Mouse (Mus musculus) kidney, postnatal 0 days (tissue): Measurements from ENCODE around the gene Sh3glb2. TPM values are rescaled to one million over a fixed set of nuclear protein-coding genes. Genes with fewer than 3 reads are reported as not detected.

Experiments used
- ATAC-seq: fragments of 200-750 bp; cut with Nextera tagmentation; replicated peaks from 2 replicates; pipeline ENCODE4 v1.8.0; 2017; ENCODE audit warnings: low read depth, moderate number of reproducible peaks, moderate TSS enrichment, moderate library complexity; ENCODE audit not compliant: low FRiP score
- DNase-seq: peaks from one replicate; pipeline ENCODE4 v3.0.0-alpha.2; 2016; ENCODE audit warnings: low spot score
- H3K27ac ChIP-seq: fragments of 300-500 bp; sonication (generic); 2 replicates; pipeline ENCODE4 v1.5.1; 2014; ENCODE audit warnings: mild to moderate bottlenecking
- H3K27me3 ChIP-seq: fragments of 300-500 bp; sonication (generic); 2 replicates; pipeline ENCODE4 v1.6.1; 2014; ENCODE audit warnings: low read length, mixed read lengths; ENCODE audit not compliant: insufficient read depth
- H3K36me3 ChIP-seq: fragments of 300-500 bp; sonication (generic); 2 replicates; pipeline ENCODE4 v1.6.1; 2014; ENCODE audit warnings: low read length, mixed read lengths; ENCODE audit not compliant: insufficient read depth
- H3K4me1 ChIP-seq: fragments of 300-500 bp; sonication (generic); replicated peaks from 2 replicates; pipeline ENCODE4 v1.6.1; 2014; ENCODE audit warnings: antibody characterized with exemption, low read length, mixed read lengths; ENCODE audit not compliant: insufficient read depth
- H3K4me2 ChIP-seq: fragments of 300-500 bp; sonication (generic); 2 replicates; pipeline ENCODE4 v1.6.1; 2014; ENCODE audit warnings: mild to moderate bottlenecking, low read length, moderate library complexity, mixed read lengths
- H3K4me3 ChIP-seq: fragments of 300-500 bp; sonication (generic); replicated peaks from 2 replicates; pipeline ENCODE4 v1.5.1; 2014; ENCODE audit warnings: low read depth, low read length
- H3K9ac ChIP-seq: fragments of 300-500 bp; sonication (generic); 2 replicates; pipeline ENCODE4 v1.6.1; 2014; ENCODE audit warnings: low read depth, low read length
- H3K9me3 ChIP-seq: fragments of 300-500 bp; sonication (generic); replicated peaks from 2 replicates; pipeline ENCODE4 v1.6.1; 2016; ENCODE audit warnings: low read length, inconsistent platforms, mixed read lengths
- CTCF ChIP-seq: IDR thresholded peaks from 2 replicates; pipeline ENCODE4 v1.5.1; 2016; ENCODE audit warnings: antibody characterized with exemption, low read depth, mild to moderate bottlenecking, moderate library complexity
- WGBS: fragments of 180-500 bp; shearing (Covaris S2); extraction: QIAGEN DNeasy Blood & Tissue Kit; methylation state at CpG from one replicate; pipeline ENCODE4 v1.1.7; 2014; 5-methylcytosine and 5-hydroxymethylcytosine counted together
- polyA plus RNA-seq: library from polyadenylated mRNA; unstranded; fragments of >200 nt; fragmentation: Nextera tagmentation; extraction: Ambion mirVana; gene quantifications from 2 replicates; pipeline ENCODE4 v1.2.1, GENCODE M21; 2015

Sh3glb2 gene
- polyA plus RNA-seq, 1 experiment from 2014 or later: 65.1 TPM

GRCm38 (mm10) chr2:30345971-30346676, 13.0 kb downstream of the Sh3glb2 start:
- no peak for TF ChIP-seq CTCF
- 89% methylated on average over 7 of the region's 7 CpGs for WGBS

GRCm38 (mm10) chr2:30343601-30344137, 15.5 kb downstream of the Sh3glb2 start:
- no peak overlapping the region for H3K9ac ChIP-seq
- no peak overlapping the region for H3K4me2 ChIP-seq
- DNase-seq: no peak
- no peaks in the 10 kb centered on the region for H3K4me1 ChIP-seq
- H3K36me3 ChIP-seq: peaks cover 71% of the 10 kb centered on the region
- no peak overlapping the region for H3K27ac ChIP-seq
- no peak overlapping the region for H3K4me3 ChIP-seq
- 65% methylated on average over 14 of the region's 14 CpGs for WGBS
- H3K27me3 ChIP-seq: no peaks in the 10 kb centered on the region
- H3K9me3 ChIP-seq: no peaks in the 10 kb centered on the region
- TF ChIP-seq CTCF: no peak
- no peak for ATAC-seq

More at GRCm38 (mm10) chr2:30345971-30346676, 13.0 kb downstream of the Sh3glb2 start:
- Histone ChIP-seq H3K9ac (no peak overlapping the region), H3K36me3 (peaks cover 73% of the 10 kb centered on the region), H3K4me2 (no peak overlapping the region), H3K9me3 (no peaks in the 10 kb centered on the region), H3K27me3 (no peaks in the 10 kb centered on the region), H3K4me1 (no peaks in the 10 kb centered on the region), H3K27ac (no peak overlapping the region), H3K4me3 (no peak overlapping the region)
- ATAC-seq (no peak), DNase-seq (no peak)

GRCm38 (mm10) chr2:30342544-30342943, 16.6 kb downstream of the Sh3glb2 start:
- DNase-seq (no peak), ATAC-seq (no peak)
- 91% methylated on average over 7 of the region's 7 CpGs for WGBS
- Histone ChIP-seq H3K4me3 (no peak overlapping the region), H3K27me3 (no peaks in the 10 kb centered on the region), H3K4me1 (no peaks in the 10 kb centered on the region), H3K9ac (no peak overlapping the region), H3K27ac (no peak overlapping the region), H3K4me2 (no peak overlapping the region), H3K9me3 (no peaks in the 10 kb centered on the region), H3K36me3 (peaks cover 62% of the 10 kb centered on the region)
- no peak for TF ChIP-seq CTCF

GRCm38 (mm10) chr2:30342061-30342460, 17.1 kb downstream of the Sh3glb2 start:
- H3K4me1 ChIP-seq: no peaks in the 10 kb centered on the region
- ATAC-seq (no peak), DNase-seq (no peak)
- no peak overlapping the region for H3K9ac ChIP-seq
- H3K9me3 ChIP-seq: no peaks in the 10 kb centered on the region
- H3K27me3 ChIP-seq: no peaks in the 10 kb centered on the region
- no peak for TF ChIP-seq CTCF
- H3K27ac ChIP-seq: no peak overlapping the region
- H3K4me3 ChIP-seq: no peak overlapping the region
- H3K4me2 ChIP-seq: no peak overlapping the region
- WGBS: 88% methylated on average over 3 of the region's 3 CpGs
- peaks cover 67% of the 10 kb centered on the region for H3K36me3 ChIP-seq

GRCm38 (mm10) chr2:30337179-30337578, 22.0 kb downstream of the Sh3glb2 start:
- no peak overlapping the region for H3K27ac ChIP-seq
- H3K4me3 ChIP-seq: no peak overlapping the region
- H3K4me2 ChIP-seq: no peak overlapping the region
- 83% methylated on average over 12 of the region's 12 CpGs for WGBS
- ATAC-seq: no peak
- no peaks in the 10 kb centered on the region for H3K27me3 ChIP-seq
- no peak overlapping the region for H3K9ac ChIP-seq
- no peak for TF ChIP-seq CTCF
- no peak for DNase-seq
- no peaks in the 10 kb centered on the region for H3K9me3 ChIP-seq
- peaks cover 71% of the 10 kb centered on the region for H3K36me3 ChIP-seq
- H3K4me1 ChIP-seq: no peaks in the 10 kb centered on the region

GRCm38 (mm10) chr2:30336174-30336915, 22.8 kb downstream of the Sh3glb2 start:
- Histone ChIP-seq H3K4me1 (no peaks in the 10 kb centered on the region), H3K9me3 (no peaks in the 10 kb centered on the region), H3K36me3 (peaks cover 68% of the 10 kb centered on the region), H3K9ac (no peak overlapping the region), H3K27ac (no peak overlapping the region), H3K4me3 (no peak overlapping the region), H3K27me3 (no peaks in the 10 kb centered on the region), H3K4me2 (no peak overlapping the region)
- 88% methylated on average over 16 of the region's 16 CpGs for WGBS
- no peak for TF ChIP-seq CTCF
- ATAC-seq: no peak
- DNase-seq: no peak
